Mouse (Mus musculus) hindbrain, embryonic 15.5 days (tissue): Measurements from ENCODE around the gene Ano4. TPM values are rescaled to one million over a fixed set of nuclear protein-coding genes. Genes with fewer than 3 reads are reported as not detected.
"Not testable (repeated sequence)": the region's sequence is repeated elsewhere in the genome, so short reads cannot be mapped to it uniquely, and the experiment has no call there.

Experiments
- ATAC-seq: fragments of 200-750 bp; cut with Nextera tagmentation; 2 replicates; pipeline ENCODE4 v1.8.0; 2017; ENCODE audit warnings: low read depth, moderate number of reproducible peaks, moderate TSS enrichment; ENCODE audit not compliant: low FRiP score
- H3K27ac ChIP-seq: fragments of 300-500 bp; sonication (generic); replicated peaks from 2 replicates; pipeline ENCODE4 v1.5.1; 2015; ENCODE audit warnings: mild to moderate bottlenecking, inconsistent platforms
- H3K27me3 ChIP-seq: fragments of 300-500 bp; sonication (generic); 2 replicates; pipeline ENCODE4 v1.6.1; 2015; ENCODE audit warnings: control low read depth, inconsistent platforms
- H3K36me3 ChIP-seq: fragments of 300-500 bp; sonication (generic); 2 replicates; pipeline ENCODE4 v1.6.1; 2015; ENCODE audit warnings: control low read depth, inconsistent platforms
- H3K4me1 ChIP-seq: fragments of 300-500 bp; sonication (generic); replicated peaks from 2 replicates; pipeline ENCODE4 v1.6.1; 2015; ENCODE audit warnings: control low read depth, inconsistent platforms
- H3K4me2 ChIP-seq: fragments of 300-500 bp; sonication (generic); 2 replicates; pipeline ENCODE4 v1.6.1; 2015; ENCODE audit warnings: moderate library complexity, mild to moderate bottlenecking, inconsistent platforms
- H3K4me3 ChIP-seq: fragments of 300-500 bp; sonication (generic); 2 replicates; pipeline ENCODE4 v1.5.1; 2015; ENCODE audit warnings: mild to moderate bottlenecking, inconsistent platforms
- H3K9ac ChIP-seq: fragments of 300-500 bp; sonication (generic); 2 replicates; pipeline ENCODE4 v1.6.1; 2015; ENCODE audit warnings: inconsistent platforms
- H3K9me3 ChIP-seq: fragments of 300-500 bp; sonication (generic); 2 replicates; pipeline ENCODE4 v1.6.1; 2016; ENCODE audit warnings: control low read depth, inconsistent platforms
- WGBS: fragments of 180-500 bp; shearing (Covaris S2); methylation state at CpG from one replicate; pipeline ENCODE4 v1.1.7; 2015; 5-methylcytosine and 5-hydroxymethylcytosine counted together
- polyA plus RNA-seq: library from polyadenylated mRNA; unstranded; fragments of >200 nt; fragmentation: Nextera tagmentation; extraction: Ambion mirVana; gene quantifications from 2 replicates; pipeline ENCODE4 v1.2.1, GENCODE M21; 2015

The Ano4 gene
- polyA plus RNA-seq, 1 experiment from 2014 or later, result 10.1 TPM

- Histone ChIP-seq H3K27me3 (no peaks in the 10 kb centered on the region), H3K36me3 (no peaks in the 10 kb centered on the region), H3K9me3 (no peaks in the 10 kb centered on the region), H3K4me1 (peaks cover 6% of the 10 kb centered on the region; the same call in 1 of the 2 replicates), H3K27ac (no peak overlapping the region), H3K4me2 (no peak overlapping the region), H3K9ac (no peak overlapping the region), H3K4me3 (no peak overlapping the region)
- ATAC-seq, result no peak
- WGBS, result 77% methylated on average over 1 of the region's 1 CpGs
Measured at GRCm38 (mm10) chr10:89110917-89111316, 233.6 kb downstream of the Ano4 start.

- H3K27ac ChIP-seq, result no peak overlapping the region
- 52% methylated on average over 2 of the region's 2 CpGs for WGBS
- H3K4me3 ChIP-seq, result no peak overlapping the region
- ATAC-seq, result no peak
- H3K36me3 ChIP-seq, result no peaks in the 10 kb centered on the region
- no peaks in the 10 kb centered on the region for H3K27me3 ChIP-seq
- H3K4me2 ChIP-seq, result no peak overlapping the region
- H3K9me3 ChIP-seq, result no peaks in the 10 kb centered on the region
- H3K9ac ChIP-seq, result no peak overlapping the region
- no peaks in the 10 kb centered on the region for H3K4me1 ChIP-seq
Measured at GRCm38 (mm10) chr10:89103594-89103993, 241.0 kb downstream of the Ano4 start.

DNA sequence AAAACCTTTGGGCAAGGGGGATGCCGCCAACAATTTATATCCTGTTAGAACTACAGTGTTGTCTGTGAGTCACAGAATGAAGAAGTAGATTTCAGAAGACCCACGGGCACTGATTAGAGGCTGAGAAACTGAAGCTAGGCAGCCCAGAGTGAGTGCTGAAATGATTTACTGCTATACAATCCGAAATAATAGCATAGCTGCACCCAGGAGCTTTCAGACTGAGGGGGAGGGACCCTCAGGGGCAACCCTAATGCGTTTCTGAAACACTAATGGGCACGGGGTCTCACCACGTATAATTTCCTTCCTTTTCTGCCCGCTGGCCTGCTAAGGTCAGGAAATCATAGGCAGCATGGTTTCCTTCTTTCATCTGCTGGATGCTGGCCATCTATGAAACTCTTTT, 242.5 kb downstream of the Ano4 start:
- H3K4me3 ChIP-seq, result no peak overlapping the region
- H3K4me1 ChIP-seq, result no peaks in the 10 kb centered on the region
- H3K9ac ChIP-seq, result no peak overlapping the region
- no peak overlapping the region for H3K27ac ChIP-seq
- H3K9me3 ChIP-seq, result no peaks in the 10 kb centered on the region
- H3K27me3 ChIP-seq, result no peaks in the 10 kb centered on the region
- no peaks in the 10 kb centered on the region for H3K36me3 ChIP-seq
- 51% methylated on average over 7 of the region's 7 CpGs for WGBS
- H3K4me2 ChIP-seq, result no peak overlapping the region
- ATAC-seq, result no peak

GRCm38 (mm10) chr10:89098183-89098582, 246.4 kb downstream of the Ano4 start:
- 79% methylated on average over 4 of the region's 4 CpGs for WGBS

DNA sequence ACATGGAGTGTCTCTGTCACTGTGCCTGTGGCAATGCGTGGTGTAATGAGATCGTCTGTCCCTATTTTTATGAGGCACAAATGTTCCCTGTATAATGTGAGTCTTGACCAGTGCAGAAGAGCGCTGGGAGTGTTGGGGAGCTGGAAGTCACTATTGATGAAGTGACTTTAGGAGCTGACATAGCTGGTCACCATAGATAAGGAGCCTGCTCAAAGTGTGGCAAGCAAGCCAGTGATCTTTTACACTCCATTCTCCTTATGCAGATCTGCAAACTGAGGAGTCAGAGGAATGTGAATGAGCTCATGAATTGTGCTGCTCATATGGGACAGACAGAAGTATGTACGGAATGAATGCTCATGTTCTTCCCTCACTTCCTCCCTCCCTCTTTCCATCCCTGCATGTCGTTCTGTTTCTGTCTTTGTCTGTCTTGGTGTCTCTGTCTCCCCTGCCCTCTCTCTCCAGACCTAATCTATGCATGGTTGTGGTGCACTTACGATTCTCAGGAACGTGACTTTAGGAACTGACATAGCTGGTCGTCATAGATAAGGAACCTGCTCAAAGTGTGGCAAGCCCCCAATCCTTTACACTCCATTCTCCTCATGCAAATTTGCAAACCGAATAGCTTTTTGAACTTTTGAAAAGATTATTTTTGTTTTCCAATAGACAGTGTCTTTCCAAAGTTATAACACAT, 252.1 kb downstream of the Ano4 start:
- H3K27me3 ChIP-seq, result no peaks in the 10 kb centered on the region
- ATAC-seq, result no peak
- 83% methylated on average over 9 of the region's 9 CpGs for WGBS

More at GRCm38 (mm10) chr10:89098183-89098582, 246.4 kb downstream of the Ano4 start:
- no peaks in the 10 kb centered on the region for H3K27me3 ChIP-seq
- H3K4me2 ChIP-seq, result no peak overlapping the region
- no peaks in the 10 kb centered on the region for H3K9me3 ChIP-seq
- H3K4me1 ChIP-seq, result no peaks in the 10 kb centered on the region
- no peak overlapping the region for H3K9ac ChIP-seq
- H3K27ac ChIP-seq, result no peak overlapping the region
- no peaks in the 10 kb centered on the region for H3K36me3 ChIP-seq
- H3K4me3 ChIP-seq, result no peak overlapping the region
- ATAC-seq, result no peak

GRCm38 (mm10) chr10:89077447-89077846, 267.1 kb downstream of the Ano4 start:
- ATAC-seq, result no peak
- H3K4me3 ChIP-seq, result no peak overlapping the region
- no peaks in the 10 kb centered on the region for H3K27me3 ChIP-seq
- no peaks in the 10 kb centered on the region for H3K9me3 ChIP-seq
- H3K9ac ChIP-seq, result no peak overlapping the region
- no peak overlapping the region for H3K4me2 ChIP-seq
- no peaks in the 10 kb centered on the region for H3K4me1 ChIP-seq
- WGBS, result 90% methylated on average over 5 of the region's 5 CpGs
- H3K36me3 ChIP-seq, result no peaks in the 10 kb centered on the region
- H3K27ac ChIP-seq, result no peak overlapping the region

More for the DNA sequence above, 252.1 kb downstream of the Ano4 start:
- H3K9ac ChIP-seq, result no peak overlapping the region
- no peak overlapping the region for H3K27ac ChIP-seq
- no peak overlapping the region for H3K4me2 ChIP-seq
- H3K36me3 ChIP-seq, result no peaks in the 10 kb centered on the region
- H3K4me1 ChIP-seq, result no peaks in the 10 kb centered on the region
- H3K4me3 ChIP-seq, result no peak overlapping the region
- H3K9me3 ChIP-seq, result no peaks in the 10 kb centered on the region

GRCm38 (mm10) chr10:89055891-89056290, 288.7 kb downstream of the Ano4 start:
- 0 out of 2 replicates have a peak, but pooled peaks cover 4% of the 10 kb centered on the region for H3K9me3 ChIP-seq
- H3K36me3 ChIP-seq, result no peaks in the 10 kb centered on the region
- no peak for ATAC-seq
- H3K4me1 ChIP-seq, result no peaks in the 10 kb centered on the region
- no peaks in the 10 kb centered on the region for H3K27me3 ChIP-seq
- no peak overlapping the region for H3K4me2 ChIP-seq
- H3K27ac ChIP-seq, result no peak overlapping the region
- H3K9ac ChIP-seq, result no peak overlapping the region
- no peak overlapping the region for H3K4me3 ChIP-seq
- 74% methylated on average over 3 of the region's 3 CpGs for WGBS

DNA sequence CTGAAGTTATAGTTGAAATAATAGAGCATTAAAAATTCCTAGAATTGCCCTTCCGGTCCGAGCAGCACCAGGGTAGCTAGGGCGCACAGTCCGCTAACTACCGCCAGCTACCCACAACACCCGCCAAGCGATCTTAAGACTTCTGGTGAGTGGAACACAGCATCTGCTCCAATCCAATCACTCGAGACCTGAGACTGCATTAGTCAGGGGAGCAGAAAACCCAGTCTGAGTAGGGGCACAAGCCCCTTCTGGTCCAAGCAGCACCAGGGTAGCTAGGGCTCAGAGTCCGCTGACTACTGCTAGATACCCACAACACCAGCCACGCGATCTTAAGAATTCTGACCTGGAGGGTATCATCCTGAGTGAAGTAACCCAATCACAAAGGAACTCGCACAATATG, 299.6 kb downstream of the Ano4 start:
- H3K4me2 ChIP-seq, H3K9ac ChIP-seq, ATAC-seq, H3K27me3 ChIP-seq, H3K4me1 ChIP-seq, H3K27ac ChIP-seq, H3K9me3 ChIP-seq, H3K36me3 ChIP-seq, H3K4me3 ChIP-seq: not testable (repeated sequence)
- WGBS, result 94% methylated on average over 12 of the region's 12 CpGs

- no peaks in the 10 kb centered on the region for H3K4me1 ChIP-seq
- no peak overlapping the region for H3K9ac ChIP-seq
- WGBS, result 94% methylated on average over 1 of the region's 1 CpGs
- no peaks in the 10 kb centered on the region for H3K36me3 ChIP-seq
- H3K9me3 ChIP-seq, result no peaks in the 10 kb centered on the region
- no peak overlapping the region for H3K4me2 ChIP-seq
- ATAC-seq, result no peak
- H3K4me3 ChIP-seq, result no peak overlapping the region
- no peaks in the 10 kb centered on the region for H3K27me3 ChIP-seq
- H3K27ac ChIP-seq, result no peak overlapping the region
Measured at GRCm38 (mm10) chr10:89044166-89044565, 300.4 kb downstream of the Ano4 start.

DNA sequence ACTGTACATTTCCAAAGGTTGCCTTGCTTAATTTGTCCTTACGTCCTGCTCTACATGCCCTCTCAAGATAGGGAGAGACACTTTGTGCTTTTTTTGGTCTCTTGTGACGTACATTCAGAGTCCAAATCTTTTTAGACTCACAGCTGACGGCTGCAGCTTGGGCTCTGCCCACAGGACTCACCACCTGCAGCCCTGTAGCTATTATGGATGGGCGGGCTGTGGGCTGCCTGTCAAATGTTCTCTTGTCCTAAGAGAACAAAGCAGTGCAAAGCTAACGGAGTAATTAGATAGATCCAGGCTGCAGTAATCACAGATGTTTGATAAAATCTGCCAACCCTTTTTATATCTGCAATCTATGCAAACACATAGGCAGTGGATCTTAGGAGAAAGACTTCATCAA, 325.6 kb downstream of the Ano4 start:
- 46% methylated on average over 5 of the region's 5 CpGs for WGBS
- no peak for ATAC-seq

DNA sequence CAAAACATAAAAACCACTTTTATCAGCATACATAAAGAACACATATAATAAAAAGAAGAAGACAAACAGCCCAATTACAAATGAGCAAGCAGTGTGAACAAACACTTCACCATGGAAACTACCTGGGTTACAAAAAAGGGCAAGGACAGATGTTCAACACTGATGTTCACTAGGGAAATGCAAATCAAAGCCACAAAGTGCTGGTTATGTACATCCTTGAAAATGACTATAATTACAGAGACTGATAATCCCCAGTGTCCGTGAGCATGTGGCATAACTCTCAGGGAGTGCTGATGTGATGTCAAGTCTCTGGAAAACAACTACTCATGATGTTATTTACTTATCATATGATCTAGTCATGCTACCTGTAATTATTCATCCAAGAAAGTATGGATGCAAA, 336.3 kb downstream of the Ano4 start:
- ATAC-seq, result no peak
- Histone ChIP-seq H3K9ac (no peak overlapping the region), H3K36me3 (no peaks in the 10 kb centered on the region), H3K4me3 (no peak overlapping the region), H3K27ac (no peak overlapping the region), H3K4me2 (no peak overlapping the region), H3K4me1 (no peaks in the 10 kb centered on the region), H3K9me3 (no peaks in the 10 kb centered on the region), H3K27me3 (no peaks in the 10 kb centered on the region)
- WGBS, result 71% methylated on average over 1 of the region's 1 CpGs

More for the DNA sequence above, 325.6 kb downstream of the Ano4 start:
- Histone ChIP-seq H3K4me3 (no peak overlapping the region), H3K9me3 (no peaks in the 10 kb centered on the region), H3K4me2 (no peak overlapping the region), H3K27me3 (no peaks in the 10 kb centered on the region), H3K36me3 (no peaks in the 10 kb centered on the region), H3K9ac (no peak overlapping the region), H3K27ac (no peak overlapping the region), H3K4me1 (no peaks in the 10 kb centered on the region)

DNA sequence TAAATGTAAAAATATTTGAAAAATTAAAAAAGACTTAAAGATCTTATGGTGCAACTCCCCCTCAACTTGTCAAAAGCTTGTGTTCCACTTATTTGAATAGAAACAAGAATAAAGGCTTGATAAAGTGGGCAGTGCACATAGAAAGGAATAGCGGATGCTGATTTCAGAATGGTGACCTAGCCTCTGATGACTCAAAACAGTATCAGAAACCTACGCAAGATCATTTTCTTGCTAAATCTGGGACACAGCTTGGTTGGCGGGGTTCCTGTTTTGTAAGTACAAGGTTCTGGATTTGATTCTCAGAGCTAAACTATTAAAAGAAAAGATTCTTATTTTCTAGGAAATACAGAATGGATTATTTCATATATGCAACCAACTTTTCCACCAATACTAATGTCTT, 340.0 kb downstream of the Ano4 start:
- H3K4me3 ChIP-seq, result no peak overlapping the region
- H3K36me3 ChIP-seq, result no peaks in the 10 kb centered on the region
- H3K27me3 ChIP-seq, result no peaks in the 10 kb centered on the region
- H3K9ac ChIP-seq, result no peak overlapping the region
- WGBS, result 98% methylated on average over 3 of the region's 3 CpGs
- H3K27ac ChIP-seq, result no peak overlapping the region
- ATAC-seq, result no peak
- H3K9me3 ChIP-seq, result no peaks in the 10 kb centered on the region
- no peak overlapping the region for H3K4me2 ChIP-seq
- H3K4me1 ChIP-seq, result no peaks in the 10 kb centered on the region

DNA sequence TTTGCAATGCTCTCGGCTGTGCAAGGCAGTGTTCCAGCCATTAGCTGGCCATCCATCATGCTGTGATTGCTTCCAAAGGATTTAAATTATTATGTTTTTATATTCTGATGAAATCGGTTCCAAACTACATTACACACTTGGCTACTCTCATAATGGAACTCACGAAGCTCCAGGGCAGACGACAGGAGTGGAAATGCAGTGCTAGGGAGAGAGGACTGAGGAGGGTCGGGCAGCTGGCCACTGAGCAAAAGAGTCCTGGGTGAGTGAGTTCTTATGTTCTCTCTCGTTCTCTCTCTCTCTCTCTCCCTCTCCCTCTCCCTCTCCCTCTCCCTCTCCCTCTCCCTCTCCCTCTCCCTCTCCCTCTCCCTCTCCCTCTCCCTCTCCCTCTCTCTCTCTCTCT, 357.6 kb downstream of the Ano4 start:
- Histone ChIP-seq H3K9me3 (no peaks in the 10 kb centered on the region), H3K36me3 (no peaks in the 10 kb centered on the region), H3K27me3 (no peaks in the 10 kb centered on the region), H3K27ac (no peak overlapping the region), H3K4me2 (no peak overlapping the region), H3K4me3 (no peak overlapping the region), H3K9ac (no peak overlapping the region), H3K4me1 (no peaks in the 10 kb centered on the region)
- WGBS, result 44% methylated on average over 6 of the region's 6 CpGs
- peak; percentile 27 for ATAC-seq
